Mouse (Mus musculus) activated CD4-positive, CD25-positive, alpha-beta regulatory T cell, adult 4 months (primary cell): ENCODE results near the gene Nmt1. TPM values are rescaled to one million over a fixed set of nuclear protein-coding genes. Genes with fewer than 3 reads are reported as not detected.

Experiments
- ATAC-seq: one replicate; pipeline ENCODE4 v1.8.0; 2017
- polyA plus RNA-seq, 2 experiments: library from polyadenylated mRNA; unstranded; fragments of 100-300 nt; shearing (Covaris generic); gene quantifications; one replicate each; pipeline ENCODE4 v1.2.1; 2017

The Nmt1 gene
- polyA plus RNA-seq, 2 experiments from 2014 or later = 62.2 to 99.9 TPM

- no peak for ATAC-seq
These were observed 21.6 kb downstream of the Nmt1 start for GRCm38 (mm10) chr11:103049611-103050010.

- ATAC-seq = no peak
These were observed 22.2 kb downstream of the Nmt1 start for GRCm38 (mm10) chr11:103050153-103050552.

- no peak for ATAC-seq
These were observed 23.3 kb downstream of the Nmt1 start for GRCm38 (mm10) chr11:103051249-103051691.

- ATAC-seq = no peak
These were observed 24.1 kb downstream of the Nmt1 start for GRCm38 (mm10) chr11:103052078-103052477.

- no peak for ATAC-seq
These were observed 25.4 kb downstream of the Nmt1 start for GRCm38 (mm10) chr11:103053191-103054076.

GRCm38 (mm10) chr11:103054798-103055197 lies 26.8 kb downstream of the Nmt1 start:
- ATAC-seq = no peak

GRCm38 (mm10) chr11:103056636-103057035 lies 28.6 kb downstream of the Nmt1 start:
- ATAC-seq = no peak

- no peak for ATAC-seq
These were observed 30.6 kb downstream of the Nmt1 start for GRCm38 (mm10) chr11:103058499-103059085.

GRCm38 (mm10) chr11:103066191-103067050 lies 38.4 kb downstream of the Nmt1 start:
- ATAC-seq = no peak

GRCm38 (mm10) chr11:103067051-103067361 lies 39.0 kb downstream of the Nmt1 start:
- no peak for ATAC-seq

- ATAC-seq = no peak
These were observed 39.5 kb downstream of the Nmt1 start for GRCm38 (mm10) chr11:103067457-103068001.

- no peak for ATAC-seq
These were observed 40.3 kb downstream of the Nmt1 start for GRCm38 (mm10) chr11:103068272-103068671.

GRCm38 (mm10) chr11:103068884-103069283 lies 40.9 kb downstream of the Nmt1 start:
- no peak for ATAC-seq

GRCm38 (mm10) chr11:103069731-103070130 lies 41.7 kb downstream of the Nmt1 start:
- no peak for ATAC-seq

- no peak for ATAC-seq
These were observed 42.4 kb downstream of the Nmt1 start for GRCm38 (mm10) chr11:103070322-103070880.

- ATAC-seq = no peak
These were observed 45.7 kb downstream of the Nmt1 start for GRCm38 (mm10) chr11:103073671-103074070.

GRCm38 (mm10) chr11:103074121-103074650 lies 46.2 kb downstream of the Nmt1 start:
- ATAC-seq = no peak

GRCm38 (mm10) chr11:103074796-103075323 lies 46.9 kb downstream of the Nmt1 start:
- ATAC-seq = no peak

GRCm38 (mm10) chr11:103076010-103076409 lies 48.0 kb downstream of the Nmt1 start:
- no peak for ATAC-seq

- no peak for ATAC-seq
These were observed 48.6 kb downstream of the Nmt1 start for GRCm38 (mm10) chr11:103076581-103076980.

- no peak for ATAC-seq
These were observed 50.1 kb downstream of the Nmt1 start for GRCm38 (mm10) chr11:103078131-103078530.
